Mouse (Mus musculus) midbrain, embryonic 15.5 days (tissue): ENCODE measurements around the gene Adgrg1. TPM values are rescaled to one million over a fixed set of nuclear protein-coding genes. Genes with fewer than 3 reads are reported as not detected.

Source experiments
- ATAC-seq: fragments of 200-750 bp; cut with Nextera tagmentation; replicated peaks from 2 replicates; pipeline ENCODE4 v1.8.0; 2017; ENCODE audit warnings: moderate TSS enrichment
- H3K27ac ChIP-seq: fragments of 300-500 bp; sonication (generic); 2 replicates; pipeline ENCODE4 v1.5.1; 2015; ENCODE audit warnings: mild to moderate bottlenecking, inconsistent platforms
- H3K27me3 ChIP-seq: fragments of 300-500 bp; sonication (generic); replicated peaks from 2 replicates; pipeline ENCODE4 v1.6.1; 2015; ENCODE audit warnings: inconsistent platforms
- H3K36me3 ChIP-seq: fragments of 300-500 bp; sonication (generic); replicated peaks from 2 replicates; pipeline ENCODE4 v1.6.1; 2015; ENCODE audit warnings: inconsistent platforms
- H3K4me1 ChIP-seq: fragments of 300-500 bp; sonication (generic); 2 replicates; pipeline ENCODE4 v1.6.1; 2015; ENCODE audit warnings: inconsistent platforms
- H3K4me2 ChIP-seq: fragments of 300-500 bp; sonication (generic); 2 replicates; pipeline ENCODE4 v1.6.1; 2015; ENCODE audit warnings: inconsistent platforms, mild to moderate bottlenecking, moderate library complexity
- H3K4me3 ChIP-seq: fragments of 300-500 bp; sonication (generic); 2 replicates; pipeline ENCODE4 v1.5.1; 2015; ENCODE audit warnings: mild to moderate bottlenecking, inconsistent platforms
- H3K9ac ChIP-seq: fragments of 300-500 bp; sonication (generic); 2 replicates; pipeline ENCODE4 v1.6.1; 2015; ENCODE audit warnings: mild to moderate bottlenecking, inconsistent platforms
- H3K9me3 ChIP-seq: fragments of 300-500 bp; sonication (generic); 2 replicates; pipeline ENCODE4 v1.6.1; 2016; ENCODE audit warnings: inconsistent platforms
- WGBS: fragments of 180-500 bp; shearing (Covaris S2); methylation state at CpG from one replicate; pipeline ENCODE4 v1.1.7; 2015; ENCODE audit warnings: mixed read lengths; 5-methylcytosine and 5-hydroxymethylcytosine counted together
- polyA plus RNA-seq: library from polyadenylated mRNA; unstranded; fragments of >200 nt; fragmentation: Nextera tagmentation; extraction: Ambion mirVana; gene quantifications from 2 replicates; pipeline ENCODE4 v1.2.1, GENCODE M21; 2015

Gene Adgrg1
- polyA plus RNA-seq: 147 and 156 TPM in 2 replicates

GRCm38 (mm10) chr8:94974467-94975165 lies at the start of gene Adgrg1:
Adgrg1 (plus strand) TSS chr8:94974751.
- no peak within 1 kb of the TSS for H3K4me3 ChIP-seq
- no peak within 1 kb of the TSS for H3K9ac ChIP-seq
- no peak within 1 kb of the TSS for H3K27ac ChIP-seq
- H3K4me2 ChIP-seq: no peak within 1 kb of the TSS
- no peaks in the 10 kb centered on the region for H3K36me3 ChIP-seq
- ATAC-seq: no peak
- H3K9me3 ChIP-seq: no peaks in the 10 kb centered on the region
- 61% methylated on average over 7 of the region's 7 CpGs for WGBS
- peaks cover 22% of the 10 kb centered on the region for H3K4me1 ChIP-seq
- H3K27me3 ChIP-seq: no peaks in the 10 kb centered on the region

- Histone ChIP-seq H3K27me3 (no peaks in the 10 kb centered on the region), H3K27ac (no peak overlapping the region), H3K9ac (no peak overlapping the region), H3K9me3 (no peaks in the 10 kb centered on the region), H3K4me2 (no peak overlapping the region), H3K4me1 (no peaks in the 10 kb centered on the region), H3K4me3 (no peak overlapping the region), H3K36me3 (no peaks in the 10 kb centered on the region)
- ATAC-seq: no peak
- 85% methylated on average over 3 of the region's 3 CpGs for WGBS
Observed at GRCm38 (mm10) chr8:94928227-94928626, 46.3 kb upstream of the Adgrg1 start.

- ATAC-seq: no peak
- Histone ChIP-seq H3K27me3 (no peaks in the 10 kb centered on the region), H3K36me3 (no peaks in the 10 kb centered on the region), H3K9me3 (no peaks in the 10 kb centered on the region), H3K27ac (no peak overlapping the region), H3K4me1 (no peaks in the 10 kb centered on the region), H3K4me3 (no peak overlapping the region), H3K9ac (no peak overlapping the region), H3K4me2 (no peak overlapping the region)
- 73% methylated on average over 5 of the region's 5 CpGs for WGBS
Observed at GRCm38 (mm10) chr8:94933918-94934317, 40.6 kb upstream of the Adgrg1 start.

GRCm38 (mm10) chr8:94935172-94935571 lies 39.4 kb upstream of the Adgrg1 start:
- Histone ChIP-seq H3K27ac (no peak overlapping the region), H3K4me1 (no peaks in the 10 kb centered on the region), H3K9me3 (no peaks in the 10 kb centered on the region), H3K4me2 (no peak overlapping the region), H3K4me3 (no peak overlapping the region), H3K36me3 (no peaks in the 10 kb centered on the region), H3K9ac (no peak overlapping the region), H3K27me3 (no peaks in the 10 kb centered on the region)
- ATAC-seq: no peak
- WGBS: 75% methylated on average over 3 of the region's 3 CpGs

- Histone ChIP-seq H3K36me3 (no peaks in the 10 kb centered on the region), H3K9ac (no peak overlapping the region), H3K4me3 (no peak overlapping the region), H3K9me3 (no peaks in the 10 kb centered on the region), H3K4me2 (no peak overlapping the region), H3K27ac (no peak overlapping the region), H3K27me3 (no peaks in the 10 kb centered on the region), H3K4me1 (peaks cover 4% of the 10 kb centered on the region)
- peak; percentile 22; the same call in 1 of the 2 replicates for ATAC-seq
- 20% methylated on average over 6 of the region's 6 CpGs for WGBS
Observed at GRCm38 (mm10) chr8:94942566-94942965, 32.0 kb upstream of the Adgrg1 start.

- H3K27me3 ChIP-seq: no peaks in the 10 kb centered on the region
- 54% methylated on average over 6 of the region's 6 CpGs for WGBS
- peaks cover 5% of the 10 kb centered on the region for H3K4me1 ChIP-seq
- no peaks in the 10 kb centered on the region for H3K9me3 ChIP-seq
- H3K4me3 ChIP-seq: no peak overlapping the region
- no peak overlapping the region for H3K9ac ChIP-seq
- no peaks in the 10 kb centered on the region for H3K36me3 ChIP-seq
- ATAC-seq: no peak
- no peak overlapping the region for H3K4me2 ChIP-seq
- H3K27ac ChIP-seq: no peak overlapping the region
Observed at GRCm38 (mm10) chr8:94945185-94945584, 29.4 kb upstream of the Adgrg1 start.

GRCm38 (mm10) chr8:94948421-94948820 lies 26.1 kb upstream of the Adgrg1 start:
- H3K36me3 ChIP-seq: no peaks in the 10 kb centered on the region
- H3K27ac ChIP-seq: no peak overlapping the region
- WGBS: 70% methylated on average over 4 of the region's 4 CpGs
- H3K27me3 ChIP-seq: no peaks in the 10 kb centered on the region
- no peak overlapping the region for H3K4me3 ChIP-seq
- H3K9me3 ChIP-seq: no peaks in the 10 kb centered on the region
- H3K4me1 ChIP-seq: peaks cover 9% of the 10 kb centered on the region
- no peak overlapping the region for H3K4me2 ChIP-seq
- no peak overlapping the region for H3K9ac ChIP-seq
- no peak for ATAC-seq

GRCm38 (mm10) chr8:94949010-94949409 lies 25.5 kb upstream of the Adgrg1 start:
- H3K36me3 ChIP-seq: no peaks in the 10 kb centered on the region
- H3K27me3 ChIP-seq: no peaks in the 10 kb centered on the region
- H3K9me3 ChIP-seq: no peaks in the 10 kb centered on the region
- H3K4me2 ChIP-seq: no peak overlapping the region
- H3K4me1 ChIP-seq: peaks cover 9% of the 10 kb centered on the region
- H3K27ac ChIP-seq: no peak overlapping the region
- H3K9ac ChIP-seq: no peak overlapping the region
- WGBS: 88% methylated on average over 4 of the region's 4 CpGs
- no peak for ATAC-seq
- no peak overlapping the region for H3K4me3 ChIP-seq

GRCm38 (mm10) chr8:94950046-94950445 lies 24.5 kb upstream of the Adgrg1 start:
- WGBS: 18% methylated on average over 4 of the region's 4 CpGs
- ATAC-seq: peak; percentile 81
- no peaks in the 10 kb centered on the region for H3K36me3 ChIP-seq
- peaks cover 9% of the 10 kb centered on the region for H3K4me1 ChIP-seq
- no peak overlapping the region for H3K4me2 ChIP-seq
- H3K27me3 ChIP-seq: no peaks in the 10 kb centered on the region
- H3K9me3 ChIP-seq: no peaks in the 10 kb centered on the region
- H3K27ac ChIP-seq: no peak overlapping the region
- H3K9ac ChIP-seq: no peak overlapping the region
- no peak overlapping the region for H3K4me3 ChIP-seq

- no peak overlapping the region for H3K27ac ChIP-seq
- peak; percentile 53; the same call in 1 of the 2 replicates for ATAC-seq
- H3K27me3 ChIP-seq: no peaks in the 10 kb centered on the region
Observed at GRCm38 (mm10) chr8:94950458-94950857, 24.1 kb upstream of the Adgrg1 start.

GRCm38 (mm10) chr8:94952086-94952485 lies 22.5 kb upstream of the Adgrg1 start:
- 84% methylated on average over 5 of the region's 5 CpGs for WGBS
- no peaks in the 10 kb centered on the region for H3K36me3 ChIP-seq
- ATAC-seq: no peak
- H3K9me3 ChIP-seq: no peaks in the 10 kb centered on the region
- H3K4me2 ChIP-seq: no peak overlapping the region
- no peaks in the 10 kb centered on the region for H3K27me3 ChIP-seq
- no peak overlapping the region for H3K4me3 ChIP-seq
- no peak overlapping the region for H3K27ac ChIP-seq
- peaks cover 5% of the 10 kb centered on the region for H3K4me1 ChIP-seq
- no peak overlapping the region for H3K9ac ChIP-seq

More at GRCm38 (mm10) chr8:94950458-94950857, 24.1 kb upstream of the Adgrg1 start:
- Histone ChIP-seq H3K4me2 (no peak overlapping the region), H3K9ac (no peak overlapping the region), H3K4me1 (peaks cover 9% of the 10 kb centered on the region), H3K36me3 (no peaks in the 10 kb centered on the region), H3K4me3 (no peak overlapping the region), H3K9me3 (no peaks in the 10 kb centered on the region)
- WGBS: 75% methylated on average over 5 of the region's 5 CpGs

GRCm38 (mm10) chr8:94953624-94954367 lies 20.8 kb upstream of the Adgrg1 start:
- peaks cover 5% of the 10 kb centered on the region for H3K4me1 ChIP-seq
- H3K27ac ChIP-seq: no peak overlapping the region
- H3K9me3 ChIP-seq: no peaks in the 10 kb centered on the region
- H3K9ac ChIP-seq: no peak overlapping the region
- no peak for ATAC-seq
- WGBS: 74% methylated on average over 7 of the region's 7 CpGs
- H3K4me2 ChIP-seq: no peak overlapping the region
- H3K27me3 ChIP-seq: no peaks in the 10 kb centered on the region
- H3K4me3 ChIP-seq: no peak overlapping the region
- H3K36me3 ChIP-seq: no peaks in the 10 kb centered on the region
